Mouse (Mus musculus): Measurements from ENCODE around the gene Rimklb. TPM values are rescaled to one million over a fixed set of nuclear protein-coding genes. Genes with fewer than 3 reads are reported as not detected.

Gene Rimklb
- polyA plus RNA-seq, 1 experiment from 2014 or later: 44.2 TPM

GRCm38 (mm10) chr6:122447848-122448247 lies 50.7 kb downstream of the Rimklb start:
- H3K4me1 ChIP-seq (replicated peaks): no peaks in the 10 kb centered on the region
- no peak overlapping the region for H3K27ac ChIP-seq
- no peak for DNase-seq (ENCODE audit: low spot score)
- 95% methylated on average over 7 of the region's 7 CpGs for WGBS
- no peaks in the 10 kb centered on the region for H3K27me3 ChIP-seq (ENCODE audit: insufficient read depth, poor library complexity, severe bottlenecking)
- H3K4me3 ChIP-seq: no peak overlapping the region
- peaks cover 63% of the 10 kb centered on the region for H3K36me3 ChIP-seq
- no peaks in the 10 kb centered on the region for H3K9me3 ChIP-seq

GRCm38 (mm10) chr6:122445215-122445614 lies 53.3 kb downstream of the Rimklb start:
- WGBS: 87% methylated on average over 6 of the region's 6 CpGs
- Histone ChIP-seq H3K27me3 (ENCODE audit: insufficient read depth, poor library complexity, severe bottlenecking) (no peaks in the 10 kb centered on the region), H3K4me1 (replicated peaks) (no peaks in the 10 kb centered on the region), H3K4me3 (no peak overlapping the region), H3K36me3 (peaks cover 40% of the 10 kb centered on the region), H3K9me3 (no peaks in the 10 kb centered on the region), H3K27ac (no peak overlapping the region)
- DNase-seq (ENCODE audit: low spot score): no peak

GRCm38 (mm10) chr6:122440632-122441226 lies 57.8 kb downstream of the Rimklb start:
- Histone ChIP-seq H3K9me3 (no peaks in the 10 kb centered on the region), H3K27ac (no peak overlapping the region), H3K36me3 (0 out of 2 replicates have a peak, but pooled peaks cover 4% of the 10 kb centered on the region), H3K27me3 (ENCODE audit: insufficient read depth, poor library complexity, severe bottlenecking) (no peaks in the 10 kb centered on the region), H3K4me1 (replicated peaks) (no peaks in the 10 kb centered on the region), H3K4me3 (no peak overlapping the region)
- DNase-seq (ENCODE audit: low spot score): no peak
- 76% methylated on average over 4 of the region's 4 CpGs for WGBS

- no peak overlapping the region for H3K27ac ChIP-seq
- H3K27me3 ChIP-seq (ENCODE audit: insufficient read depth, poor library complexity, severe bottlenecking): no peaks in the 10 kb centered on the region
- H3K4me1 ChIP-seq (replicated peaks): no peaks in the 10 kb centered on the region
- DNase-seq (ENCODE audit: low spot score): no peak
- H3K36me3 ChIP-seq: no peaks in the 10 kb centered on the region
- H3K9me3 ChIP-seq: no peaks in the 10 kb centered on the region
- WGBS: 81% methylated on average over 4 of the region's 4 CpGs
- H3K4me3 ChIP-seq: no peak overlapping the region
Observed at GRCm38 (mm10) chr6:122439249-122439648, 59.3 kb downstream of the Rimklb start.

DNA sequence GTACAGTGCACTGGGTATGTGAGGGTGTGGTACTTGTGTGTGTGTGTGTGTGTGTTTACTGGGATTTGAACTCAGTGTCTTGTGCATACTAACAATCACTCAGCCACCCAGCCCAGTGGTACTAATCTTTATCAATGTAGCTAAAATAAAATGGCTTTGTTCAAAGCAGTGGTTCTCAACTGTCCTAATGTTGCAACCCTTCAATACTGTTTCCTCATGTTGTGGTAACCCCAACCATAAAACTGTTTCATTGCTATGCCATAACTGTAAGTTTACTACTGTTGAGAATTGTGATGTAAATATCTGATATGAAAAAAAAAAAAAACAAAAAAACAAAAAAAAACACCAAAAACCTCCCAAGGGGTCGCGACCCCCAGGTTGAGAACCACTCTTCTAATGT lies 63.3 kb downstream of the Rimklb start:
- Histone ChIP-seq H3K9me3 (no peaks in the 10 kb centered on the region), H3K36me3 (no peaks in the 10 kb centered on the region)
- 88% methylated on average over 2 of the region's 2 CpGs for WGBS

DNA sequence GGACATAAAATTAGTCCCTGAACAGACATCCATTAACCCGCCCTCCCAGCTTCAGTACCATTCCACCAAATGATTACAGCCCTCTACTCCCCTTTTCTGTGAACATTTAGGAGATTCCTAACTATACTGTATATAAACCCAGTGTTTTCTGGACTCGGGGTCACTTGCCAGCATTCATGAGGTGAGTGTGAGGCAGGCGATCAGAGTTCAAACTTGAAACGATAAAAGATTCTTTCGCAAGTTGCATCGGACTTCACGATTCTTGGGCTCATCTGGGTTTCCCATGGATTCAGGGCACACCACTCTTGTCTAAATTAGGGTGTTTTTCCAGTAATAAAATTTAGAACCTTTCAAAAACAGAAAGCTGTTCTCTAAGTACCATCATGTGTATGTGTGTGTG lies 71.1 kb downstream of the Rimklb start:
- WGBS: 90% methylated on average over 7 of the region's 7 CpGs

More for the DNA sequence above, 63.3 kb downstream of the Rimklb start:
- H3K27ac ChIP-seq: no peak overlapping the region
- no peak overlapping the region for H3K4me3 ChIP-seq
- no peaks in the 10 kb centered on the region for H3K4me1 ChIP-seq (replicated peaks)
- no peaks in the 10 kb centered on the region for H3K27me3 ChIP-seq (ENCODE audit: insufficient read depth, poor library complexity, severe bottlenecking)
- no peak for DNase-seq (ENCODE audit: low spot score)

GRCm38 (mm10) chr6:122417015-122417414 lies 81.5 kb downstream of the Rimklb start:
- Histone ChIP-seq H3K27ac (no peak overlapping the region), H3K9me3 (no peaks in the 10 kb centered on the region), H3K4me1 (replicated peaks) (no peaks in the 10 kb centered on the region), H3K4me3 (no peak overlapping the region), H3K36me3 (no peaks in the 10 kb centered on the region), H3K27me3 (ENCODE audit: insufficient read depth, poor library complexity, severe bottlenecking) (no peaks in the 10 kb centered on the region)
- DNase-seq (ENCODE audit: low spot score): no peak
- 82% methylated on average over 7 of the region's 7 CpGs for WGBS

More for the DNA sequence above, 71.1 kb downstream of the Rimklb start:
- Histone ChIP-seq H3K27me3 (ENCODE audit: insufficient read depth, poor library complexity, severe bottlenecking) (no peaks in the 10 kb centered on the region), H3K27ac (no peak overlapping the region), H3K4me1 (replicated peaks) (no peaks in the 10 kb centered on the region), H3K36me3 (no peaks in the 10 kb centered on the region), H3K9me3 (peaks cover 5% of the 10 kb centered on the region; the same call in 1 of the 2 replicates), H3K4me3 (no peak overlapping the region)
- DNase-seq (ENCODE audit: low spot score): no peak

DNA sequence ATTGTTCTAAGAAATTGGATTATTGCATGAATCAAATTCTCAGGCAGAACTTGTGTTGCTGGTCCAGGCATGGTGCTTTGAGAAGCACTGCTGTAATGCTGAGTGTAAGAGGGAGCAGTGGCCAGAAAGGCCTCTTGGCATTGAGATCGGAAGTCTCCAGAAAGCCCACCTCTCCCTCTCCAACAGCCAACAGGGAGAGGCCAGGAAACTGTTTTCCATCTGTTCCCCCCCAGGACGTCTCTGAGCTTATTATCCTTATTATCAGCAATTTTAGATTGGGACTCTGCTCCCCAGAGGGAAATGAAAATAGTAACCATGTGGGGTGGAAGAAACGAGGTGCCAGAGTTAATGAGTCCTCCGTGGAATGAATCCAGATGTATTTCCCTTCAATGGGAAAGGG lies 82.2 kb downstream of the Rimklb start:
- Histone ChIP-seq H3K27me3 (ENCODE audit: insufficient read depth, poor library complexity, severe bottlenecking) (no peaks in the 10 kb centered on the region), H3K4me3 (no peak overlapping the region), H3K27ac (no peak overlapping the region), H3K4me1 (replicated peaks) (no peaks in the 10 kb centered on the region), H3K9me3 (no peaks in the 10 kb centered on the region), H3K36me3 (no peaks in the 10 kb centered on the region)
- WGBS: 63% methylated on average over 4 of the region's 4 CpGs
- DNase-seq (ENCODE audit: low spot score): no peak

GRCm38 (mm10) chr6:122411281-122411680 lies 87.3 kb downstream of the Rimklb start:
- H3K4me3 ChIP-seq: no peak overlapping the region
- WGBS: 93% methylated on average over 8 of the region's 8 CpGs
- no peaks in the 10 kb centered on the region for H3K9me3 ChIP-seq
- H3K36me3 ChIP-seq: no peaks in the 10 kb centered on the region
- no peak for DNase-seq (ENCODE audit: low spot score)
- no peaks in the 10 kb centered on the region for H3K4me1 ChIP-seq (replicated peaks)
- H3K27ac ChIP-seq: no peak overlapping the region
- no peaks in the 10 kb centered on the region for H3K27me3 ChIP-seq (ENCODE audit: insufficient read depth, poor library complexity, severe bottlenecking)

- no peak for DNase-seq (ENCODE audit: low spot score)
- H3K4me3 ChIP-seq: no peak overlapping the region
- no peaks in the 10 kb centered on the region for H3K4me1 ChIP-seq (replicated peaks)
- H3K9me3 ChIP-seq: no peaks in the 10 kb centered on the region
- 15% methylated on average over 3 of the region's 3 CpGs for WGBS
- no peaks in the 10 kb centered on the region for H3K27me3 ChIP-seq (ENCODE audit: insufficient read depth, poor library complexity, severe bottlenecking)
- no peak overlapping the region for H3K27ac ChIP-seq
- H3K36me3 ChIP-seq: no peaks in the 10 kb centered on the region
Observed at GRCm38 (mm10) chr6:122402240-122402639, 96.3 kb downstream of the Rimklb start.

- H3K4me1 ChIP-seq (replicated peaks): no peaks in the 10 kb centered on the region
Observed at GRCm38 (mm10) chr6:122400263-122400662, 98.3 kb downstream of the Rimklb start.

More at GRCm38 (mm10) chr6:122400263-122400662, 98.3 kb downstream of the Rimklb start:
- H3K4me3 ChIP-seq: no peak overlapping the region
- H3K27me3 ChIP-seq (ENCODE audit: insufficient read depth, poor library complexity, severe bottlenecking): no peaks in the 10 kb centered on the region
- 0 out of 2 replicates have a peak, but pooled peaks cover 5% of the 10 kb centered on the region for H3K9me3 ChIP-seq
- WGBS: 85% methylated on average over 9 of the region's 9 CpGs
- DNase-seq (ENCODE audit: low spot score): no peak
- H3K27ac ChIP-seq: no peak overlapping the region
- H3K36me3 ChIP-seq: no peaks in the 10 kb centered on the region
